Mouse (Mus musculus): ENCODE results near the gene Olfr190.
"Not testable (repeated sequence)": the region's sequence is repeated elsewhere in the genome, so short reads cannot be mapped to it uniquely, and the experiment has no call there.

The Olfr190 gene

DNA sequence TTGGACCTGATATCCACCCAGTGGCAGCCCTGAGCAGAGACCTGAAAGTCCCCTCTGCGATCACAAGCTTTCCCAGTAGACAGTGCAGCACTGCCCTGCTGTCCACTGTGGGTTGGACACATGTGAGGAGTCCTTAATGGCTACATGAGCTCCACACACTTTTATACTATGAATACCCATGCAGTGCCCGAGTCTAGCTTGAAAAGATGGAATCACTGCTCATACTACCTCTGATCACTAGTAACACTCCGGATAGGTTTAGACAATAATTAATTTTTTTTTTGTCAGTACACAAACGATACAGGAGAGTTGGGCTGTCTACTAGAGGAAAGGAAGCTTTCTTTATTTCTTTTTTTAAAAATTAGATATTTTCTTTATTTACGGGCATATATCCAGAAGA lies at the start of gene Olfr190:
TSS of gene Olfr190 (minus strand) at position 101 of the 400 bp plus-strand sequence.
- no peak for DNase-seq (ENCODE audit: low read depth)

- no peak for DNase-seq (ENCODE audit: low read depth)
Measured at GRCm38 (mm10) chr16:59120969-59121368, 43.2 kb upstream of the Olfr190 start, which contains the start of gene Olfr194. Gene Olfr194 (minus strand): TSS chr16:59121069.

GRCm38 (mm10) chr16:59111781-59112180 lies 34.0 kb upstream of the Olfr190 start, which contains the start of gene Olfr193:
Gene Olfr193 (minus strand): TSS chr16:59111881.
- DNase-seq (ENCODE audit: low read depth), result no peak

- DNase-seq (ENCODE audit: low read depth), result not testable (repeated sequence)
Measured at GRCm38 (mm10) chr16:59108522-59108921, 30.7 kb upstream of the Olfr190 start.

GRCm38 (mm10) chr16:59105312-59105711 lies 27.5 kb upstream of the Olfr190 start:
- DNase-seq (ENCODE audit: low read depth), result no peak

DNA sequence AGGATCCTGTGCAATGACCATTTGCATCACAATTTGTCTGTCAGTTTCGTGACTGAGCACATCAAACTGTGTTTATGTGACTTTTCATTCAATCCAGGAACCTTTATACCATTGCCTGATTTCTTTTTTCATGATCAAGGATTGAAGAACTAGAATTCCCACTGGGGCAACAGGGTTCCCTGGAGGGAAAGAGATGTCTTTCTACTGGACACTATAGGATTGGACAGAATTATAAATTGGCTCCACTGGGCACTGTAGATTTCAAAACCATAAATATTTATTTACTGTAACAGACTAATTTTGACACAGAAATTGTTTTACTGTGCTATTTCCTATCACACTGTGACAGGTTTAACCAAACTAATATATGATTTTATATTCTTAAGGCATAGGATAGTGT lies 11.9 kb upstream of the Olfr190 start, which contains the start of gene Olfr191:
TSS of gene Olfr191 (minus strand) at position 101 of the 400 bp plus-strand sequence.
- DNase-seq (ENCODE audit: low read depth), result not testable (repeated sequence)

- not testable (repeated sequence) for DNase-seq (ENCODE audit: low read depth)
Measured at GRCm38 (mm10) chr16:59081113-59081512, 3.3 kb upstream of the Olfr190 start.

GRCm38 (mm10) chr16:59073520-59073919 lies 4.3 kb downstream of the Olfr190 start:
- no peak for DNase-seq (ENCODE audit: low read depth)

- no peak for DNase-seq (ENCODE audit: low read depth)
Measured at GRCm38 (mm10) chr16:59071755-59072154, 6.0 kb downstream of the Olfr190 start.

GRCm38 (mm10) chr16:59062411-59062810 lies 15.4 kb downstream of the Olfr190 start:
- DNase-seq (ENCODE audit: low read depth), result not testable (repeated sequence)

- not testable (repeated sequence) for DNase-seq (ENCODE audit: low read depth)
Measured at GRCm38 (mm10) chr16:59049286-59049685, 28.5 kb downstream of the Olfr190 start.

DNA sequence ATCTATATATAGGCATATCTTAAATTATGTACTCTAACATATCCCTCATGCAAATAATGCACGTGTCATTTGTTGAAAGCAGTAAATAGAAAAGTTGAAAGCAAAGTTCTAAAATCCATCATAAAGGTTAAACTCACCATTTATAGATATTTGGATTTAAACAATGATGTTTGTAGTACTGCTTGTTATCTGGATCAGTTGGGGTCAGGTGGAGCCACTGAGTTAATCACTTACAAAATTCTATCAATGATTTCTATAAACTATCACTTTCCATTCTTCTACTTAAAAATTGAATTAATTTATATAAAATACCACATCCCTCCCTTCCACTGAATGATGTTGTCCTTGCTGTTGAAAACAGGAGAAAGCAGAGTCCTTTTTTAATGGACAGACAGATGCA lies 28.9 kb downstream of the Olfr190 start:
- no peak for DNase-seq (ENCODE audit: low read depth)

DNA sequence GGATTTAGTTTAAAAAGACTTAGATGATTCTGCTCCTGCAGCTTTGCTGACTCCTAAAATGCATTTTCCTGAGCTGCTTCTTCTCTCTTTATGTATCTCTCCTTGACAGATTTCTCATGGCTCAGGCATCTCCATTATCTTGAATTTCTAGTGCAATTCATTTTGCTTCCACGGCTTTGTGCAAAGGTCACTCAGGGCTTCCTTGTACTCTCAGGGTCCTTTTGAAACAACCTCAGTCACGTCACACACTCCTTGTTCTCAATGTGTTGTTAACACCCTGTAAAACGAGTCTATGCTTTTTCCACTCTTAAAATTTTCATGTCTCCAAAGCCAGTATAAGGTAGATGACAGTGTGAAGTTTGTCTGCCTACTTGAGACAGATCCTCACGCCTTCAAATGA lies 30.2 kb downstream of the Olfr190 start:
- DNase-seq (ENCODE audit: low read depth), result no peak

DNA sequence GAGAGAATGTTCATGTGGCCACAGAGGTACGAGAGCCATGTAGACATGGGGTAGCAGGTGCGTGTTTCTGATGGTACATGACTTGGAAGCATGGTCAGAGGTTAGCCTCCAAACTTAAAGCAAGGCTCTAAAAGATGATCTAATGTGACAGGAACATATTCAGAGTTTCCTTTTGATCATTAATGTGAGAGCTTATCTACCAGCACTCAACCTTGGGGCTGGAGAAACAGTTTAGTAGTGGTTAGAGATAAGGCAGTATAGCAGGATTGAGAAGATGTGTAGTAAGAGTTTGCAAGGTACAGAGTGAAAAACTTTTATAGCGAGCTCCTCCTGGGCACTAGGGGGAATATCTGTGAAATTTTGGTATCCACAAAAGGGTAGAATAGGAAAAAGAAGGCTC lies 32.0 kb downstream of the Olfr190 start:
- no peak for DNase-seq (ENCODE audit: low read depth)

GRCm38 (mm10) chr16:59039710-59040109 lies 38.1 kb downstream of the Olfr190 start, which contains the start of gene Olfr187:
Gene Olfr187 (minus strand): TSS chr16:59039767.
- DNase-seq (ENCODE audit: low read depth), result no peak

GRCm38 (mm10) chr16:59030191-59030590 lies 47.6 kb downstream of the Olfr190 start, which contains the start of gene Olfr186:
Gene Olfr186 (minus strand): TSS chr16:59030291.
- no peak for DNase-seq (ENCODE audit: low read depth)

Measured in c-Kit-positive CD71-positive TER-119-negative erythroid progenitor cells, embryonic 14.5 days (primary cell).